Mouse (Mus musculus) midbrain, postnatal 0 days (tissue): ENCODE measurements at regions not wholly inside any gene's neighbourhood (a gene's known extent, or its start where the extent isn't known, plus 50 kb on each side); places are given as distances from the start of the nearest gene placed in this dataset.
"Not testable (repeated sequence)": the region's sequence is repeated elsewhere in the genome, so short reads cannot be mapped to it uniquely, and the experiment has no call there.

Source experiments
- ATAC-seq: fragments of 200-750 bp; cut with Nextera tagmentation; 2 replicates; pipeline ENCODE4 v1.8.0; 2017; ENCODE audit warnings: moderate number of reproducible peaks, mild to moderate bottlenecking, moderate TSS enrichment, moderate library complexity; ENCODE audit not compliant: low FRiP score
- DNase-seq: peaks from one replicate; pipeline ENCODE4 v3.0.0-alpha.2; 2015; ENCODE audit warnings: low spot score
- H3K27ac ChIP-seq: fragments of 300-500 bp; sonication (generic); 2 replicates; pipeline ENCODE4 v1.5.1; 2014; ENCODE audit warnings: low read depth, mild to moderate bottlenecking, low read length, mixed read lengths
- H3K27me3 ChIP-seq: fragments of 300-500 bp; sonication (generic); 2 replicates; pipeline ENCODE4 v1.6.1; 2014; ENCODE audit warnings: low read length, control low read depth, mixed read lengths; ENCODE audit not compliant: insufficient read depth
- H3K36me3 ChIP-seq: fragments of 300-500 bp; sonication (generic); 2 replicates; pipeline ENCODE4 v1.6.1; 2014; ENCODE audit warnings: low read length, control low read depth, mixed read lengths; ENCODE audit not compliant: insufficient read depth
- H3K4me1 ChIP-seq: fragments of 300-500 bp; sonication (generic); 2 replicates; pipeline ENCODE4 v1.6.1; 2014; ENCODE audit warnings: mild to moderate bottlenecking, control low read depth, antibody characterized with exemption, low read length, mixed read lengths; ENCODE audit not compliant: insufficient read depth
- H3K4me2 ChIP-seq: fragments of 300-500 bp; sonication (generic); 2 replicates; pipeline ENCODE4 v1.6.1; 2014; ENCODE audit warnings: low read depth, mild to moderate bottlenecking, low read length, mixed read lengths; ENCODE audit not compliant: poor library complexity, severe bottlenecking
- H3K4me3 ChIP-seq: fragments of 300-500 bp; sonication (generic); 2 replicates; pipeline ENCODE4 v1.5.1; 2014; ENCODE audit warnings: low read depth, mild to moderate bottlenecking, low read length, moderate library complexity
- H3K9ac ChIP-seq: fragments of 300-500 bp; sonication (generic); replicated peaks from 2 replicates; pipeline ENCODE4 v1.6.1; 2014; ENCODE audit warnings: mild to moderate bottlenecking, low read length, moderate library complexity, mixed read lengths; ENCODE audit not compliant: poor library complexity, severe bottlenecking
- H3K9me3 ChIP-seq: fragments of 300-500 bp; sonication (generic); 2 replicates; pipeline ENCODE4 v1.6.1; 2016; ENCODE audit warnings: low read length, control low read depth
- CTCF ChIP-seq: IDR thresholded peaks from 2 replicates; pipeline ENCODE4 v1.5.1; 2016; ENCODE audit warnings: antibody characterized with exemption, mild to moderate bottlenecking
- WGBS: fragments of 180-500 bp; shearing (Covaris S2); extraction: QIAGEN DNeasy Blood & Tissue Kit; methylation state at CpG from one replicate; pipeline ENCODE4 v1.1.7; 2014; 5-methylcytosine and 5-hydroxymethylcytosine counted together

- H3K9me3 ChIP-seq = no peaks in the 10 kb centered on the region
- H3K27ac ChIP-seq = no peak overlapping the region
- H3K9ac ChIP-seq = no peak overlapping the region
- TF ChIP-seq CTCF = no peak
- DNase-seq (no peak), ATAC-seq (no peak)
- no peaks in the 10 kb centered on the region for H3K4me1 ChIP-seq
- H3K4me3 ChIP-seq = no peak overlapping the region
- H3K4me2 ChIP-seq = no peak overlapping the region
- no peaks in the 10 kb centered on the region for H3K36me3 ChIP-seq
- H3K27me3 ChIP-seq = no peaks in the 10 kb centered on the region
- WGBS = 98% methylated on average over 4 of the region's 4 CpGs
Observed at GRCm38 (mm10) chr16:20861256-20861655, 126.9 kb upstream of the Thpo start.

GRCm38 (mm10) chr16:20860606-20861005 lies 126.3 kb upstream of the Thpo start:
- not testable (repeated sequence) for ATAC-seq, H3K27ac ChIP-seq, H3K4me3 ChIP-seq, H3K9ac ChIP-seq, H3K27me3 ChIP-seq, DNase-seq, H3K36me3 ChIP-seq, H3K4me2 ChIP-seq, H3K9me3 ChIP-seq, H3K4me1 ChIP-seq
- WGBS = 87% methylated on average over 3 of the region's 3 CpGs

GRCm38 (mm10) chr16:20854696-20855213 lies 120.4 kb upstream of the Thpo start:
- H3K27ac ChIP-seq = no peak overlapping the region
- no peak for DNase-seq

GRCm38 (mm10) chr16:20838151-20838550 lies 103.8 kb upstream of the Thpo start:
- ATAC-seq (no peak), DNase-seq (no peak)
- Histone ChIP-seq H3K9me3 (no peaks in the 10 kb centered on the region), H3K4me3 (no peak overlapping the region), H3K27ac (no peak overlapping the region), H3K36me3 (no peaks in the 10 kb centered on the region), H3K4me1 (no peaks in the 10 kb centered on the region), H3K4me2 (no peak overlapping the region), H3K27me3 (no peaks in the 10 kb centered on the region), H3K9ac (no peak overlapping the region)
- 41% methylated on average over 2 of the region's 2 CpGs for WGBS
- TF ChIP-seq CTCF = no peak

More at GRCm38 (mm10) chr16:20854696-20855213, 120.4 kb upstream of the Thpo start:
- no peaks in the 10 kb centered on the region for H3K4me1 ChIP-seq
- WGBS = 60% methylated on average over 1 of the region's 1 CpGs
- no peak overlapping the region for H3K9ac ChIP-seq
- H3K9me3 ChIP-seq = no peaks in the 10 kb centered on the region
- H3K27me3 ChIP-seq = no peaks in the 10 kb centered on the region
- no peak overlapping the region for H3K4me2 ChIP-seq
- no peak for TF ChIP-seq CTCF
- no peaks in the 10 kb centered on the region for H3K36me3 ChIP-seq
- no peak for ATAC-seq
- no peak overlapping the region for H3K4me3 ChIP-seq

- H3K9me3 ChIP-seq = no peaks in the 10 kb centered on the region
- no peak overlapping the region for H3K9ac ChIP-seq
- DNase-seq (no peak), ATAC-seq (no peak)
- no peak overlapping the region for H3K4me3 ChIP-seq
- H3K4me1 ChIP-seq = no peaks in the 10 kb centered on the region
- no peak overlapping the region for H3K27ac ChIP-seq
- no peak for TF ChIP-seq CTCF
- H3K4me2 ChIP-seq = no peak overlapping the region
- no peaks in the 10 kb centered on the region for H3K36me3 ChIP-seq
- WGBS = 33% methylated on average over 5 of the region's 5 CpGs
- H3K27me3 ChIP-seq = no peaks in the 10 kb centered on the region
Observed at GRCm38 (mm10) chr16:20836866-20837265, 102.6 kb upstream of the Thpo start.

- not testable (repeated sequence) for H3K4me2 ChIP-seq, H3K9me3 ChIP-seq, H3K27ac ChIP-seq, ATAC-seq, H3K27me3 ChIP-seq, H3K4me1 ChIP-seq, H3K9ac ChIP-seq, DNase-seq, H3K36me3 ChIP-seq, H3K4me3 ChIP-seq
- 73% methylated on average over 10 of the region's 10 CpGs for WGBS
Observed at GRCm38 (mm10) chr16:20833838-20834237, 99.5 kb upstream of the Thpo start.
